Mouse (Mus musculus) intestine, postnatal 0 days (tissue): ENCODE measurements around the gene Gm49333. TPM values are rescaled to one million over a fixed set of nuclear protein-coding genes. Genes with fewer than 3 reads are reported as not detected.

Source experiments
- ATAC-seq: fragments of 200-750 bp; cut with Nextera tagmentation; 2 replicates; pipeline ENCODE4 v1.8.0; 2017; ENCODE audit warnings: mild to moderate bottlenecking, moderate TSS enrichment, moderate library complexity
- H3K27ac ChIP-seq: fragments of 300-500 bp; sonication (generic); 2 replicates; pipeline ENCODE4 v1.5.1; 2014; ENCODE audit warnings: mild to moderate bottlenecking, low read depth, low read length, moderate library complexity
- H3K27me3 ChIP-seq: fragments of 300-500 bp; sonication (generic); replicated peaks from 2 replicates; pipeline ENCODE4 v1.6.1; 2014; ENCODE audit warnings: low read length, mixed read lengths; ENCODE audit not compliant: control insufficient read depth, insufficient read depth
- H3K36me3 ChIP-seq: fragments of 300-500 bp; sonication (generic); 2 replicates; pipeline ENCODE4 v1.6.1; 2014; ENCODE audit warnings: mild to moderate bottlenecking, moderate library complexity; ENCODE audit not compliant: control insufficient read depth, insufficient read depth
- H3K4me1 ChIP-seq: fragments of 300-500 bp; sonication (generic); replicated peaks from 2 replicates; pipeline ENCODE4 v1.6.1; 2014; ENCODE audit warnings: antibody characterized with exemption, low read length, mixed read lengths; ENCODE audit not compliant: control insufficient read depth, insufficient read depth
- H3K4me2 ChIP-seq: fragments of 300-500 bp; sonication (generic); replicated peaks from 2 replicates; pipeline ENCODE4 v1.6.1; 2014; ENCODE audit warnings: low read depth, mild to moderate bottlenecking, moderate library complexity
- H3K4me3 ChIP-seq: fragments of 300-500 bp; sonication (generic); 2 replicates; pipeline ENCODE4 v1.5.1; 2014; ENCODE audit warnings: low read depth, low read length
- H3K9ac ChIP-seq: fragments of 300-500 bp; sonication (generic); 2 replicates; pipeline ENCODE4 v1.6.1; 2014; ENCODE audit warnings: mild to moderate bottlenecking, low read depth, low read length
- H3K9me3 ChIP-seq: fragments of 300-500 bp; sonication (generic); 2 replicates; pipeline ENCODE4 v1.6.1; 2016; ENCODE audit warnings: mixed run types; ENCODE audit not compliant: control insufficient read depth
- CTCF ChIP-seq: sonication (generic); IDR thresholded peaks from 2 replicates; pipeline ENCODE4 v1.5.1; 2016; ENCODE audit warnings: low read depth, mild to moderate bottlenecking, control low read depth, antibody characterized with exemption, moderate library complexity
- WGBS: fragments of 180-500 bp; shearing (Covaris S2); extraction: QIAGEN DNeasy Blood & Tissue Kit; methylation state at CpG from one replicate; pipeline ENCODE4 v1.1.7; 2014; 5-methylcytosine and 5-hydroxymethylcytosine counted together
- microRNA counts: library from miRNA; unstranded; fragments of <30 nt; microRNA quantifications from one replicate; lab custom pipeline; 2016
- microRNA-seq: library from miRNA; unstranded; fragments of <30 nt; microRNA quantifications from one replicate; pipeline ENCODE4, GENCODE M21; 2016
- polyA plus RNA-seq: library from polyadenylated mRNA; unstranded; fragments of >200 nt; fragmentation: Nextera tagmentation; extraction: Ambion mirVana; gene quantifications from 2 replicates; pipeline ENCODE4 v1.2.1, GENCODE M21; 2015

Gene Gm49333
- polyA plus RNA-seq, 1 experiment from 2014 or later, result 0.09 TPM

DNA sequence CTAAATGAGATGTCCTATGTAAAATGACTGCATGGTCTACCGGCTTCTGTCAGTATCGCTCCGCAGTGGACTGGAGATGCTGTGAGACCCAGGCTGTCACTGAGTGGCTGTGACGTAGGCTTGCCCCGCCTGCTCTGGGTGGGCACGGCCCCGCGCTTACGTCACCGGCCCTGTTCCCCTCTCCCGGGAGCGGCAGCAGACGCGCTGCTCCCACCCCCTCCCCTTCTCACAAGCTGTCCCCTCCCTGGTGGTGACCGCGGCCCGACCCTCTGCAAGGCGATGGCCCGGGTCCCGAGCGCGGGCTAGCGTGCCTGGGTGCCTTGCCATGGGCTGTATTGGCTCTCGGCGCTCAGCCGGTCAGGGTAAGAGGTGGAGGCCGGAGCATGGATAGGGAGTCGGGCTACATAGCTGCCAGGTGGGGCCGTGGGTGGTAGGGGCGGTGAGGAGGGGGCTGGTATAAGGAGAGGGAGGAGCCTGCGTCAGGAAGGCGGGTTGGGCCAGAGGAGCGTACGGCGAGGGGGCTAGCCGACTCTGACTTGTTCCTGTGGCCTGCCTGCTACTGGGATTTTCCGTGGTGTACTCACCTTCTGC is 81.8 kb downstream of the Gm49333 start, which contains the start of gene Fam131a:
Fam131a (plus strand) TSS at position 131 of the 591 bp plus-strand sequence.
- Histone ChIP-seq H3K27ac (no peak within 1 kb of the TSS; the same call in 1 of the 2 replicates), H3K36me3 (peaks cover 37% of the 10 kb centered on the region), H3K27me3 (no peaks in the 10 kb centered on the region), H3K4me1 (no peaks in the 10 kb centered on the region), H3K4me2 (peak within 1 kb of the TSS; percentile 85), H3K4me3 (peak within 1 kb of the TSS; percentile 58), H3K9ac (peak within 1 kb of the TSS; percentile 67), H3K9me3 (no peaks in the 10 kb centered on the region)
- 1% methylated on average over 27 of the region's 37 CpGs for WGBS
- peak; percentile 73 for ATAC-seq
- no peak for TF ChIP-seq CTCF

DNA sequence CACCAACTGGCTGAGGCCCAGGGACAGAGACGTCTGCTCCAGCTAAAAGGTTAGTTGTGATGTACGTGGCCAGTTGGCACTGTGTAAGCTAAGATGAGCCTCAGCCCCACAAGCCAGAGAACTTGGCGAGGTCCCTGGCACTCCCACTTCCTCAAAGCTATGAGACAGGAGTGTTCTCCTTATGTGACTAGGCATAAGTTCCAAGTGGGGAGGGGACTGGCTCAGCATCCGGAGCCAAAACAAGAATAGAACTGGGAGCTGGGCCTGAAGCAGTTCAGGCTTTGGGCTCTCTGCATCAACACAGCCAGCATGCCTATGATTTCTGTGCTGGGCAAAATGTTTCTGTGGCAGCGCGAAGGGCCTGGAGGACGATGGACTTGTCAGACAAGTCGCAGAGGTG is 83.4 kb downstream of the Gm49333 start:
- Histone ChIP-seq H3K4me1 (no peaks in the 10 kb centered on the region), H3K4me3 (no peak overlapping the region), H3K27ac (no peak overlapping the region; the same call in 1 of the 2 replicates), H3K36me3 (peaks cover 23% of the 10 kb centered on the region), H3K27me3 (no peaks in the 10 kb centered on the region), H3K4me2 (no peak overlapping the region; the same call in 1 of the 2 replicates), H3K9ac (no peak overlapping the region), H3K9me3 (no peaks in the 10 kb centered on the region)
- no peak for ATAC-seq
- TF ChIP-seq CTCF, result no peak
- 72% methylated on average over 8 of the region's 8 CpGs for WGBS

MicroRNAs within 50 kb of the gene (microRNA counts, 519-probe panel; counts per million panel counts)
- microRNA mmu-miR-1224 (lab: Ali Mortazavi, UCI), result 3,349 counts per million, percentile 39 among the panel's probes with 10 or more counts

Small RNA genes lying within 50 kb of the gene (microRNA-seq; reads per million reads assigned to microRNA genes)
- gene Mir1224, result 4.6 reads per million, percentile 11 among the genes with 10 or more reads in this experiment

Other genes with a start within 250 kb of the Gm49333 start
- 11.5 and 13.7 TPM in 2 replicates for gene Abcc5, start 185.2 kb upstream of the Gm49333 start, polyA plus RNA-seq
- 37.2 and 37.8 TPM in 2 replicates for gene Eif2b5, start 112.8 kb upstream of the Gm49333 start, polyA plus RNA-seq
- gene Dvl3, start 94.6 kb upstream of the Gm49333 start, polyA plus RNA-seq, result 11.5 and 13.7 TPM in 2 replicates
- 411 and 423 TPM in 2 replicates for gene Ap2m1, start 76.1 kb upstream of the Gm49333 start, polyA plus RNA-seq
- 47.0 and 64.3 TPM in 2 replicates for gene Abcf3, start 63.0 kb upstream of the Gm49333 start, polyA plus RNA-seq
- 1.7 and 2.0 TPM in 2 replicates for gene Vwa5b2, start 22.1 kb upstream of the Gm49333 start, polyA plus RNA-seq
- 17.8 and 18.0 TPM in 2 replicates for gene Eef1akmt4, start within 50 bp of the Gm49333 start, polyA plus RNA-seq
- 24.7 and 27.8 TPM in 2 replicates for gene Alg3, start 125 bp downstream of the Gm49333 start, polyA plus RNA-seq
- 1.0 and 2.0 TPM in 2 replicates for gene Camk2n2, start 9.7 kb downstream of the Gm49333 start, polyA plus RNA-seq
- gene Ece2, start 18.2 kb downstream of the Gm49333 start, polyA plus RNA-seq, result 0.17 and 0.22 TPM in 2 replicates
- gene Psmd2, start 40.0 kb downstream of the Gm49333 start, polyA plus RNA-seq, result 136 and 137 TPM in 2 replicates
- gene Eif4g1, start 56.7 kb downstream of the Gm49333 start, polyA plus RNA-seq, result 97.8 and 106 TPM in 2 replicates
- gene Fam131a, start 81.6 kb downstream of the Gm49333 start, polyA plus RNA-seq, result 4.7 and 5.0 TPM in 2 replicates
- gene Polr2h, start 106.1 kb downstream of the Gm49333 start, polyA plus RNA-seq, result 52.9 and 54.2 TPM in 2 replicates
- 5.4 and 6.1 TPM in 2 replicates for gene Clcn2, start 106.1 kb downstream of the Gm49333 start, polyA plus RNA-seq
- gene Chrd, start 121.5 kb downstream of the Gm49333 start, polyA plus RNA-seq, result 2.3 TPM in 2 replicates
- 2.4 and 2.7 TPM in 2 replicates for gene Thpo, start 122.9 kb downstream of the Gm49333 start, polyA plus RNA-seq